Mouse (Mus musculus): ENCODE measurements around the gene Ednra. TPM values are rescaled to one million over a fixed set of nuclear protein-coding genes. Genes with fewer than 3 reads are reported as not detected.

The Ednra gene
- polyA plus RNA-seq (2015; fragmentation: Nextera tagmentation; extraction: Ambion mirVana): 7.9 and 8.4 TPM in 2 replicates

DNA sequence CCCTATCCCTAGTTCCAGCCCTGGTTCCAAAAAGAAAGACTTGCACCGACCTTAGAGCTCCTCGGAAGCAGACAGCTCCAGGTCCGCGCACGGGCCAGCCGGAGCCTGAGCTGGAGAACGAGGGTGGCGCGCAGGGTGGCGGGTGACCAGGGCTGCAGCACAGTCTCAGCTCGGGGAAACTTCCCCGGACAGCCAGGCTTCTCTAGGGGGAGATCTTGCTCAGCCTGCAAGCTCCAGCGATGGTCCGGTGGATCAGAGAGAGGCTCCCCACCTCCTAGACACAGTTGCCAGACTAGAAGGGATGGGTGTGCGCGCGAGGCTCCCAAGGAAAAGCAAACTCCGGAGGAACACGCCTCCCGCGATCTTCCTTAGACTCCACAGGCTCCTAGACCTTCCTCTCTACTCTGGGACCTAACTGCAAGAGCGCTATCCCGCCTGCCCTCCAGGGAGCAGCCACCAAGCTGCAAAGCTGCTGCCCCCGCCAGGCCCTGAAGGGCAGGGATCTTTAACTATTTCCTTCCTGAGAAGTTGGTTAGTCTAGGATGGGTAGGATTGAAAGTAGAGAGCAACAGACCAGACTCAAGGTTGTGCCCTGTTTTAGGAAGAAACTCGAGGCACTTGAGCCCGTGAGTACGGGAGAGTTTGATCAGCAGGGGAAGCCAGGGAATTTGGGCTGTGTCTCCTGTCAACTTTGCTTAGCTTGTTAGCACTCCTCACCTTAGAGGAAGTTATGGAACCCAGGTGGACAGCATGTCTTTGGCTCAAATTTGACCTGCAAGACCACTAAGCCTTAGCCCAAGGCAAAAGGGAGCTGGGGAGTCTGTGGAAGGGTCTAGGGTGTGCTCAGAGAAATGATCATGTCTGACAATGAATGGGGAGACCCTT is at the start of gene Ednra:
Gene Ednra (minus strand): TSS at position 419 of the 885 bp plus-strand sequence.
- WGBS: 1% methylated on average over 27 of the region's 27 CpGs
- Histone ChIP-seq H3K36me3 (ENCODE audit: control insufficient read depth, insufficient read depth) (no peaks in the 10 kb centered on the region), H3K4me3 (ENCODE audit: low read depth, low read length) (peak within 1 kb of the TSS; percentile 50), H3K9ac (ENCODE audit: low read depth, low read length) (peak within 1 kb of the TSS; percentile 55), H3K4me1 (replicated peaks; ENCODE audit: control insufficient read depth, insufficient read depth, low read length) (no peaks in the 10 kb centered on the region), H3K4me2 (replicated peaks; ENCODE audit: low read depth) (peak within 1 kb of the TSS; percentile 72), H3K27ac (ENCODE audit: low read depth, low read length) (peak within 1 kb of the TSS; percentile 82), H3K9me3 (ENCODE audit: control insufficient read depth) (no peaks in the 10 kb centered on the region), H3K27me3 (replicated peaks; ENCODE audit: control insufficient read depth, insufficient read depth, low read length) (0 out of 2 replicates have a peak, but pooled peaks cover 6% of the 10 kb centered on the region)
- peak; percentile 51 for ATAC-seq
- peak; percentile 62 for TF ChIP-seq CTCF (IDR thresholded peaks at IDR 0.05; ENCODE audit: low read depth)

DNA sequence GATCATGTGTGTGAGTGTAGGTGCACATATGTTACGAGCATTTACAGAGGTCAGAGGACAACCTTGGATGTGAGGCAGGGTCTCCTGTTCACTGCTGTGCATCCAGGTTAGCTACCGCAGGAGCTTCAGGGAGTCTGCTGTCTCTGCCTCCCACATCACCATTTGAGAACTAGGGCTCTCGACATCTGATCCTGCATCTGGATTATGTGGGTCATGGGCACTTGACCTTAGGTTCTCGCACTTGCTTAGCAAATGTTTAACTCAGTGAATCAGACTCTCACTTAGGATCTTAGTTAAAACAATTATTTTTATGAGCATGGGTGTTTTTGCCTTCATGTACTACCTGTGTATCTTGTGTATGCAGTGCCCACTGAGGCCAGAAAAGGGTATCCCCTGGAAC is 49.6 kb upstream of the Ednra start:
- H3K9ac ChIP-seq (ENCODE audit: low read depth, low read length): no peak overlapping the region
- no peak overlapping the region for H3K4me2 ChIP-seq (replicated peaks; ENCODE audit: low read depth)
- WGBS: 70% methylated on average over 4 of the region's 4 CpGs
- no peak overlapping the region for H3K27ac ChIP-seq (ENCODE audit: low read depth, low read length)
- no peaks in the 10 kb centered on the region for H3K4me1 ChIP-seq (replicated peaks; ENCODE audit: control insufficient read depth, insufficient read depth, low read length)
- no peaks in the 10 kb centered on the region for H3K27me3 ChIP-seq (replicated peaks; ENCODE audit: control insufficient read depth, insufficient read depth, low read length)
- no peak for ATAC-seq
- no peaks in the 10 kb centered on the region for H3K9me3 ChIP-seq (ENCODE audit: control insufficient read depth)
- TF ChIP-seq CTCF (IDR thresholded peaks at IDR 0.05; ENCODE audit: low read depth): no peak
- H3K4me3 ChIP-seq (ENCODE audit: low read depth, low read length): no peak overlapping the region
- no peaks in the 10 kb centered on the region for H3K36me3 ChIP-seq (ENCODE audit: control insufficient read depth, insufficient read depth)

DNA sequence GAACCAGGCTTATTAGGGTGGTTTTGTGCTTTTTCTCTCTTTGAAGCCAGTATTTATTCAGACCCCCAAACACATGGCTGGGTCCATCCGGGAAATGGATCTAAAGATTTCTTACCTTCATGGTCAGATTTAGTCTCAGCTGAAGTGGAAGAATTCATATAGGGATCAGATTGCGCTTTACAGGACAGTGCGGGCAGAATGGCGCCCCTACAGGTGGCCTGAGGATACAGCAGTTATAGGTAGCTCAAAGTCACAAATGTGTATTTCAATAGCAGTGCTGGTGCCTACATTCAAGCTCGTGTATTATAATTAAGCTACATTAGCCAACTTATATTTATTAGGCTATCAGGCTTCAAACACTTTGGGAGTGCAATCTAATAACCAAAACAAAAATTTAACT is 49.0 kb upstream of the Ednra start:
- Histone ChIP-seq H3K9me3 (ENCODE audit: control insufficient read depth) (no peaks in the 10 kb centered on the region), H3K4me3 (ENCODE audit: low read depth, low read length) (no peak overlapping the region), H3K27me3 (replicated peaks; ENCODE audit: control insufficient read depth, insufficient read depth, low read length) (no peaks in the 10 kb centered on the region), H3K4me2 (replicated peaks; ENCODE audit: low read depth) (no peak overlapping the region), H3K36me3 (ENCODE audit: control insufficient read depth, insufficient read depth) (no peaks in the 10 kb centered on the region), H3K27ac (ENCODE audit: low read depth, low read length) (no peak overlapping the region), H3K9ac (ENCODE audit: low read depth, low read length) (no peak overlapping the region), H3K4me1 (replicated peaks; ENCODE audit: control insufficient read depth, insufficient read depth, low read length) (no peaks in the 10 kb centered on the region)
- TF ChIP-seq CTCF (IDR thresholded peaks at IDR 0.05; ENCODE audit: low read depth): peak; percentile 63
- 83% methylated on average over 5 of the region's 5 CpGs for WGBS
- no peak for ATAC-seq

DNA sequence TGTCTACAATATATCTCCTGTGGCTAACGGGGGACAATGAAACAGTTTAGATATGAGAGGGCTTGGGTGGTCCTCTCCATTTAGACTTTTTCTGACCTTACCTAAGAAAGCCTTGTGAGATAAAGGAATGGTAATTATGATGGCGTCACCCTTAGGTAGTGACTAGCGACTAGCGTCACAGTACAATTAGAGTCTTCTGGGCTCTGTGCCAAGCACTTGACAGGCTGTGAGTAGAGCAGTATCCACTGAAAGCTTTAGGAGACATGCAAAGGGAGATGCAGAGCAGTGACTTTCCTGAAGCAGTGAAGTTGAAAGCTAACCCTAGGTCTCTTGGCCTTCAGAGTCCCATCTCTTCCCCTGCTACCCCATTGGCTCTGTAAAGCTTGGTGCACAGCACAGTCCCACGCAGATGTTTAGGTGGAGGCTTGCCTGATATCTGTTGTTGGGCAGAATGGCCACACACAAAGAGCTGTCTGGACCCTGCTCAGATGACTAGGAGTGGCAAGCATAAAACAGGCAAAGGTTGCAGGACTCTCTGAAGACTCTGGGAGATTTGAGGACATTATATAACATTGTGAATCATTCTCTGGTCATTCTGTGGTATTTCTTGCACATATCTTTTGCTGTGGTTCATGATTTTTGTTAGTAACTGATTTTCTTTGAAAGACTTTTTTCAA is 48.1 kb upstream of the Ednra start:
- no peak overlapping the region for H3K4me2 ChIP-seq (replicated peaks; ENCODE audit: low read depth)
- no peak for TF ChIP-seq CTCF (IDR thresholded peaks at IDR 0.05; ENCODE audit: low read depth)
- no peaks in the 10 kb centered on the region for H3K4me1 ChIP-seq (replicated peaks; ENCODE audit: control insufficient read depth, insufficient read depth, low read length)
- peak; percentile 67 for ATAC-seq
- H3K9me3 ChIP-seq (ENCODE audit: control insufficient read depth): no peaks in the 10 kb centered on the region
- H3K4me3 ChIP-seq (ENCODE audit: low read depth, low read length): no peak overlapping the region
- no peaks in the 10 kb centered on the region for H3K36me3 ChIP-seq (ENCODE audit: control insufficient read depth, insufficient read depth)
- H3K9ac ChIP-seq (ENCODE audit: low read depth, low read length): no peak overlapping the region
- no peaks in the 10 kb centered on the region for H3K27me3 ChIP-seq (replicated peaks; ENCODE audit: control insufficient read depth, insufficient read depth, low read length)
- H3K27ac ChIP-seq (ENCODE audit: low read depth, low read length): no peak overlapping the region
- 21% methylated on average over 5 of the region's 5 CpGs for WGBS

DNA sequence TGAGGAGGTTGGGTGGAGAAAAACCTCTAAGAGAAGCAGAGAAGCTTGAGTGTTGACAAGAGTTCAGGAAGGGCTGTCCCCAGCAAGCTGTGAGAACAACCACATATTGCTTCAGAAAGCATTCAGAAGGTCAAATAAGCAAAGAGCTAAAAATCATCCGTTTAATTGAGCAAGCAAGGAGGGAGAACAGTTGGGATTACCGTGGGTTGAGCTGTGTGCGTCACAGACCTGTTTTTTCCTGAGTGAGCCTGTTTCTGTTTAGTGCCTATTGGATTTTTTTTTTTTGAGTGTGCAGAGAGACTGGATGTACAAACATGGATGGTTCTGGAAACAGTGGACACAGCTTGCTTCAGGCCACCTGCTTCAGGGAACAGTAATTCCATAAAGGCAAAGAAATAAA is 46.7 kb upstream of the Ednra start:
- 79% methylated on average over 3 of the region's 3 CpGs for WGBS
- H3K9me3 ChIP-seq (ENCODE audit: control insufficient read depth): no peaks in the 10 kb centered on the region
- H3K9ac ChIP-seq (ENCODE audit: low read depth, low read length): no peak overlapping the region
- H3K36me3 ChIP-seq (ENCODE audit: control insufficient read depth, insufficient read depth): no peaks in the 10 kb centered on the region
- ATAC-seq: no peak
- TF ChIP-seq CTCF (IDR thresholded peaks at IDR 0.05; ENCODE audit: low read depth): no peak
- H3K4me1 ChIP-seq (replicated peaks; ENCODE audit: control insufficient read depth, insufficient read depth, low read length): no peaks in the 10 kb centered on the region
- no peak overlapping the region for H3K4me2 ChIP-seq (replicated peaks; ENCODE audit: low read depth)
- H3K4me3 ChIP-seq (ENCODE audit: low read depth, low read length): no peak overlapping the region
- H3K27me3 ChIP-seq (replicated peaks; ENCODE audit: control insufficient read depth, insufficient read depth, low read length): no peaks in the 10 kb centered on the region
- no peak overlapping the region for H3K27ac ChIP-seq (ENCODE audit: low read depth, low read length)

DNA sequence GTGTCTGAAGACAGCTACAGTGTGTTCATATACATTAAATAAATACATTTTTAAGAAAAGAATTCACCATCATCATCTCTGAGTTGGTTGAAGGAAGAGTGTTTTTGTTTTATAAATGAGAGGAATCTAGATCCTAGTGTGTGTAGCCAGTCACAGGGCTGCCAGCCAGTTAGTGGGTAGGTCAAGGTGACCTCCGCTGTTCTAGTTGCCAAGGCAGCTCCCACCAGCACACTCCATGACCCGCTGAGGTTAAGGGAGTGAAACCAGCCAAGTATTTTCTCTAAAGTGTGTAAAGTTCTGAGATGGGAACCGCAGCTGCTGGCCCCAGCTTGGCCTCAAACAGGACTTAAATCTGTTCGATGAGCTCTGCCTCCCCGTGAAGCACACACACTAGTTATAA is 44.7 kb upstream of the Ednra start:
- no peak overlapping the region for H3K4me3 ChIP-seq (ENCODE audit: low read depth, low read length)
- H3K9ac ChIP-seq (ENCODE audit: low read depth, low read length): no peak overlapping the region
- no peaks in the 10 kb centered on the region for H3K36me3 ChIP-seq (ENCODE audit: control insufficient read depth, insufficient read depth)
- WGBS: 97% methylated on average over 5 of the region's 5 CpGs
- no peak overlapping the region for H3K4me2 ChIP-seq (replicated peaks; ENCODE audit: low read depth)
- no peak overlapping the region for H3K27ac ChIP-seq (ENCODE audit: low read depth, low read length)
- ATAC-seq: no peak
- no peaks in the 10 kb centered on the region for H3K4me1 ChIP-seq (replicated peaks; ENCODE audit: control insufficient read depth, insufficient read depth, low read length)
- H3K27me3 ChIP-seq (replicated peaks; ENCODE audit: control insufficient read depth, insufficient read depth, low read length): no peaks in the 10 kb centered on the region
- TF ChIP-seq CTCF (IDR thresholded peaks at IDR 0.05; ENCODE audit: low read depth): no peak
- H3K9me3 ChIP-seq (ENCODE audit: control insufficient read depth): no peaks in the 10 kb centered on the region
